Mouse (Mus musculus): ENCODE results near the gene Itga9. TPM values are rescaled to one million over a fixed set of nuclear protein-coding genes. Genes with fewer than 3 reads are reported as not detected.

Itga9 gene
- polyA plus RNA-seq, 1 experiment from 2014 or later = 12.6 TPM

DNA sequence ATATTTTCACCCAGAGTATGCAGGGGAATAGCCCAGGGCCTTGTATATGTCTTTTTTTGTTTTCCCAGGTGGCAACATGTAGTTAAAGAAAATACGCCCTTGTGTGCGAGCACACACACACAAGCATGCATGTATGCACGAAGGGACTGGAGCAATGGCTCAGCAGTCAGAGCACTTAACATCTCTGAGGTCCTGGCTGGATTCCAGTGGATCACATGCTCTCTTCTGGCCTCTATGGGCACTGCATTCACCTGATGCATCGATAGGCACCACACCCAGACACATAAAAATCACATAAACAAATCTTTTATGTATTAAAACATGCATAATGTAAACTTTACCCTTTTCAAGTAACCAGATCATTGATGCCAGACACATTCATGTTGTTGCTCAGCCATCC, 335.5 kb downstream of the Itga9 start:
- peaks cover 7% of the 10 kb centered on the region; the same call in 1 of the 2 replicates for H3K36me3 ChIP-seq
- H3K4me1 ChIP-seq (replicated peaks) = peaks cover 44% of the 10 kb centered on the region
- H3K27ac ChIP-seq = no peak overlapping the region
- H3K4me2 ChIP-seq = no peak overlapping the region
- 86% methylated on average over 4 of the region's 4 CpGs for WGBS
- H3K4me3 ChIP-seq (replicated peaks) = no peak overlapping the region
- no peak for ATAC-seq (ENCODE audit: insufficient number of reproducible peaks, insufficient read depth, low FRiP score, low TSS enrichment, low read depth)
- H3K9me3 ChIP-seq = no peaks in the 10 kb centered on the region
- H3K9ac ChIP-seq (replicated peaks) = no peak overlapping the region
- H3K27me3 ChIP-seq = no peaks in the 10 kb centered on the region

DNA sequence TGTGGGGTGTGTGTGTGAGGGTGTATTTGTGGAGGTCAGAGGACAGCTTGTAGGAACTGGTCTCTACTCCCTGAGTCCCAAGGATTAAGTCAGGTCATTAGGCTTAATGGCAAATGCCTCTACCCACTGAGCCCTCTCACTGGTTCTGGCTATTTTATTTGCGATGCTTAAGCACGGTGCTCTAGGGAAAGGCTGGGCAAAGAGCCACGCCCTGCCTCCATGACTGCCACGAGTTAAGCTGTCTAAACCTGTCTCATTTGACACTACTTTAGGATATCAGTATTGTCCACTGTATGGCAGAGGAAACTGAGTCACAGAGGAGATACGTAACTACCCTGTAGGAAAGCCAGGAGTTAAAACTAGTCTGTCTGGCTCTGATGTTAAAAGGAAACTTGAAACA, 337.5 kb downstream of the Itga9 start:
- Histone ChIP-seq H3K4me3 (replicated peaks) (no peak overlapping the region), H3K4me2 (no peak overlapping the region), H3K36me3 (peaks cover 7% of the 10 kb centered on the region), H3K9me3 (no peaks in the 10 kb centered on the region), H3K27ac (no peak overlapping the region), H3K9ac (replicated peaks) (no peak overlapping the region), H3K4me1 (replicated peaks) (peaks cover 37% of the 10 kb centered on the region), H3K27me3 (no peaks in the 10 kb centered on the region)
- no peak for ATAC-seq (ENCODE audit: insufficient number of reproducible peaks, insufficient read depth, low FRiP score, low TSS enrichment, low read depth)
- WGBS = 59% methylated on average over 5 of the region's 5 CpGs

DNA sequence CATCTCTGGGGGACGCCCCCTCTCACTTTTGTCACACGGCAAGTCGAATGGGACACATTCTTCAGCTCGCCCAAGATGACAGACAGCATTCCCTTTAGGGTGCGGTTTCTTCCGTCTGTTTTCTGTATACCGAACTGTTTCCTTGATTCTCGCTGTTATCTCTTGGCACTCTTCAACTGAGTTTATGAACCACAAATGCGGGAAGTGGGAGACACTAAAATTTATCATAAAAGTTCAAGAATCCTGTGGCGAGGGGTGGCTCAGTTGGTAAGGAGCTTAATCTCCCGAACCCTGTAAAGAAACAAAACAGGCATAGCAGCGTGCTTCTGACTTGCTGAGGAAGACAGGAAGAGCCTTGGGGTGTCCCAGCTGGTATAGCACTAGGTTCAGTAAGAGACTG, 337.9 kb downstream of the Itga9 start:
- Histone ChIP-seq H3K9me3 (no peaks in the 10 kb centered on the region), H3K4me2 (no peak overlapping the region), H3K27ac (no peak overlapping the region), H3K9ac (replicated peaks) (no peak overlapping the region), H3K4me3 (replicated peaks) (no peak overlapping the region), H3K36me3 (peaks cover 7% of the 10 kb centered on the region), H3K4me1 (replicated peaks) (peaks cover 34% of the 10 kb centered on the region), H3K27me3 (no peaks in the 10 kb centered on the region)
- WGBS = 80% methylated on average over 12 of the region's 12 CpGs
- no peak for ATAC-seq (ENCODE audit: insufficient number of reproducible peaks, insufficient read depth, low FRiP score, low TSS enrichment, low read depth)

GRCm38 (mm10) chr9:118948486-118948885, 342.0 kb downstream of the Itga9 start:
- 75% methylated on average over 5 of the region's 5 CpGs for WGBS
- Histone ChIP-seq H3K4me1 (replicated peaks) (peaks cover 25% of the 10 kb centered on the region; the same call in 1 of the 2 replicates), H3K4me2 (no peak overlapping the region), H3K36me3 (peaks cover 9% of the 10 kb centered on the region; the same call in 1 of the 2 replicates), H3K4me3 (replicated peaks) (no peak overlapping the region), H3K27me3 (no peaks in the 10 kb centered on the region), H3K9ac (replicated peaks) (no peak overlapping the region), H3K9me3 (no peaks in the 10 kb centered on the region), H3K27ac (no peak overlapping the region)
- no peak for ATAC-seq (ENCODE audit: insufficient number of reproducible peaks, insufficient read depth, low FRiP score, low TSS enrichment, low read depth)

DNA sequence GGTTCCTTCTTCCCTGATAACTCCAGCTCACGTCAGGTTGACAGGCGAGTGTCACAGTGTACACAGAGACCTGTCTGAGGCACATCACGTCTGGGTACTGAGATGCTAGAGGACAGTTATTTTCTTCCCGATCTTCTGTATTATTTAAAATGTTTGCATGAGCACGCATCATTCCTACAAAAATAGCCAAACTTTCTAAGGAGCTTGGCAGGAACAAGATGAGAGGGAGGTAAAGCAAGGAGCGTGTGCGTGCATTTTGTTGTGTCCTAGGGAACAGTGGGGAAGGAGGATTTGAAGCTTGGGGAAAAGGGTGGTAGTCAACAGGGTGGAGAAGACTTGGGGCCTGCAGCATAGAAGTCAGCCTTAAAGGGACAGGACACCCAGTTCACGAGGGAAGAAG, 342.6 kb downstream of the Itga9 start:
- H3K4me3 ChIP-seq (replicated peaks) = no peak overlapping the region
- ATAC-seq (ENCODE audit: insufficient number of reproducible peaks, insufficient read depth, low FRiP score, low TSS enrichment, low read depth) = no peak
- 89% methylated on average over 8 of the region's 8 CpGs for WGBS
- no peak overlapping the region for H3K27ac ChIP-seq
- peaks cover 19% of the 10 kb centered on the region; the same call in 1 of the 2 replicates for H3K4me1 ChIP-seq (replicated peaks)
- H3K4me2 ChIP-seq = no peak overlapping the region
- no peak overlapping the region for H3K9ac ChIP-seq (replicated peaks)
- H3K36me3 ChIP-seq = peaks cover 9% of the 10 kb centered on the region; the same call in 1 of the 2 replicates
- no peaks in the 10 kb centered on the region for H3K9me3 ChIP-seq
- H3K27me3 ChIP-seq = no peaks in the 10 kb centered on the region

GRCm38 (mm10) chr9:118949654-118950053, 343.2 kb downstream of the Itga9 start:
- H3K27ac ChIP-seq = no peak overlapping the region
- 72% methylated on average over 4 of the region's 4 CpGs for WGBS
- no peak overlapping the region for H3K4me3 ChIP-seq (replicated peaks)
- no peaks in the 10 kb centered on the region for H3K27me3 ChIP-seq
- no peak overlapping the region for H3K4me2 ChIP-seq
- ATAC-seq (ENCODE audit: insufficient number of reproducible peaks, insufficient read depth, low FRiP score, low TSS enrichment, low read depth) = no peak
- H3K9me3 ChIP-seq = peaks cover 1% of the 10 kb centered on the region; the same call in 1 of the 2 replicates
- H3K4me1 ChIP-seq (replicated peaks) = peaks cover 15% of the 10 kb centered on the region; the same call in 1 of the 2 replicates
- no peak overlapping the region for H3K9ac ChIP-seq (replicated peaks)
- H3K36me3 ChIP-seq = peaks cover 10% of the 10 kb centered on the region; the same call in 1 of the 2 replicates

- 66% methylated on average over 10 of the region's 10 CpGs for WGBS
- no peak overlapping the region for H3K4me2 ChIP-seq
- H3K4me3 ChIP-seq (replicated peaks) = no peak overlapping the region
- peaks cover 14% of the 10 kb centered on the region; the same call in 1 of the 2 replicates for H3K36me3 ChIP-seq
- no peak overlapping the region for H3K27ac ChIP-seq
- H3K4me1 ChIP-seq (replicated peaks) = peaks cover 15% of the 10 kb centered on the region; the same call in 1 of the 2 replicates
- no peaks in the 10 kb centered on the region for H3K27me3 ChIP-seq
- no peak overlapping the region for H3K9ac ChIP-seq (replicated peaks)
- H3K9me3 ChIP-seq = peaks cover 4% of the 10 kb centered on the region; the same call in 1 of the 2 replicates
- ATAC-seq (ENCODE audit: insufficient number of reproducible peaks, insufficient read depth, low FRiP score, low TSS enrichment, low read depth) = no peak
These were observed 343.6 kb downstream of the Itga9 start for GRCm38 (mm10) chr9:118950061-118950460.

Other genes starting within 250 kb of the Itga9 start
- gene Eomes, start 128.5 kb upstream of the Itga9 start, polyA plus RNA-seq (2016; fragmentation: Nextera tagmentation; extraction: Ambion mirVana) = 0.75 and 2.1 TPM in 2 replicates
- gene Golga4, start 100.4 kb upstream of the Itga9 start, polyA plus RNA-seq (2016; fragmentation: Nextera tagmentation; extraction: Ambion mirVana) = 62.4 and 68.5 TPM in 2 replicates

Data from limb, embryonic 12.5 days (tissue).